Mouse (Mus musculus) gastrocnemius, postnatal 36 days (tissue): ENCODE data around the gene Olfr239. TPM values are rescaled to one million over a fixed set of nuclear protein-coding genes. Genes with fewer than 3 reads are reported as not detected.
"Not testable (repeated sequence)": the region's sequence is repeated elsewhere in the genome, so short reads cannot be mapped to it uniquely, and the experiment has no call there.

Source experiments
- DNase-seq, 2 experiments: peaks; one replicate each; pipeline ENCODE4 v3.0.0; 2022
- intact Hi-C: fragments of 180-260 bp; cut with DNase I; formaldehyde crosslinking; loops from one replicate; pipeline ENCODE4 v1.15.1; 2025
- long read RNA-seq, 2 experiments: library from polyadenylated mRNA; stranded (forward); transcript quantifications; one replicate each; pipeline ENCODE4 v2.0.0; 2021
- total RNA-seq, 2 experiments: library from RNA; stranded (reverse); gene quantifications; 2 replicates each; pipeline ENCODE4 v1.2.3; 2021

The Olfr239 gene
- not detected for total RNA-seq
- long read RNA-seq, experiment 1: 0 reads
- long read RNA-seq, experiment 2: 0 reads

DNA sequence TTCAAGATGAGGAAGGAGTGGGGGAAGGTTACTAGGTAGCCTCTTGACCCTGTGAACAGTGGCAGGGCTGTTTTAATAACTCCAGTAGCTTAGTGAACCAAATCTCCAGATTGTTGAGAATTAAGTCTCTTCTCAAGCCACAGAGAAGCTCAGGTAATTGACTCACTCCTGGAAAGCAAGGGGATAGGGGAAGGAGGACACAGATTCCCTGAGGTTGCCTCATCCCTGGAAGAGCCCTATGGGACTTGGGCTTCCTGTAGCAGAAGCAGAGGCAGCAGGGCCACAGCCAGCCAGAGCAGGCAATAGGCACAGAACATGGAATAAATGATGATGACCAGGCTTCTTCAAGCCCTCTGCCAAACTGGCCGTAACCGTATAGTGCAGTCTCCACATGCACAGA, at the start of gene Olfr239:
TSS of gene Olfr239 (plus strand) at position 301 of the 400 bp plus-strand sequence.
- DNase-seq, intact Hi-C loops: not testable (repeated sequence)

DNA sequence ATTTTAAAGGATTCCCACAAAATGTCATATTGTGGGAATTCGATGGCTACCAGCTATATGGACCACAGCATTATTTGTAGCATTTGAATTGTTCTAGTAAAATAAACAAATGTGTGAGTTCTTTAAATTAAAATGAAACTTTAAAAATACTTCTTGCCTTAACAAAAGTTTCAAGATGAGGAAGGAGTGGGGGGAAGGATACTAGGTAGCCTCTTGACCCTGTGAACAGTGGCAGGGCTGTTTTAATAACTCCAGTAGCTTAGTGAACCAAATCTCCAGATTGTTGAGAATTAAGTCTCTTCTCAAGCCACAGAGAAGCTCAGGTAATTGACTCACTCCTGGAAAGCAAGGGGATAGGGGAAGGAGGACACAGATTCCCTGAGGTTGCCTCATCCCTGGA, 23.0 kb upstream of the Olfr239 start, which contains the start of gene Olfr55:
TSS of gene Olfr55 (plus strand) at position 301 of the 400 bp plus-strand sequence.
- DNase-seq, intact Hi-C loops: not testable (repeated sequence)

DNA sequence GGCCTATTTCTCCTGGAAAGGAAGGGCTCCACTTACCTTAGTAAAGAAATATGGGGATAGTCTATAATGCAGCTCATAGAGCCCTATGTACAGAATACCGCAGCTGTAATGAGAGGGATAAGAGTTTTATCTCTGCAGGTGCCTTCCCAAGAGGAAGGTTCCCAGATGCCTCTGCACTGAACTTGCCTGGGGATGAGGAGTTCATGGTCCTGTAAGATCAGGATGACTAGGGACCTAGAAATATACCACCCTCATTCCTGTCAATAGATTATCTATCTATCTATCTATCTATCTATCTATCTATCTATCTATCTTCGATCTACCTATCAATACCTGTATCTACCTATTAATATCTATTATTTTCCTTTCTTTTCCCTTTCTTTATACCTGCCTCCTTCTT, 30.5 kb downstream of the Olfr239 start, which contains the start of gene Olfr1564:
TSS of gene Olfr1564 (minus strand) at position 101 of the 400 bp plus-strand sequence.
- no peak for DNase-seq
- intact Hi-C loops: no loop called here

DNA sequence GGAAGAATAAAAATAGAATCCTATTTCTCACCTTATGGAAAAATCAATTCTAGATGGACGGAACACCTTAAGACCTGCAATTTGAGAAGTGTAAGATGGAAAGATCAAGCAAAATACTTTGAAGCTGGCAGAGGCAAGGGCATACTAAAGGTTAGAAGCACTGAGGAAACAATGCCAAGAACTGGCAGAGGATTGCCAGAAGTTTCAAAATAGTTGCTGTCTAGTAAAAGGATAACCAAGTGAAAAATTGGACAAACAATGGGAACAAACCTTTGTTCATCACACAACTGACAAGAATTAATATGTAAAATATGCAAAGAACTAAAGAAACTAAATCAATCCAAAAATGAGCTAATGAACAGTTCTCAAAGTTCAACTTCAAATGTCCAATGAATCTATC, 45.5 kb downstream of the Olfr239 start:
- intact Hi-C loops: not testable (repeated sequence)

More for the DNA sequence above, 45.5 kb downstream of the Olfr239 start:
- DNase-seq: not testable (repeated sequence)

Other genes starting within 250 kb of the Olfr239 start
- gene Cyp4f13, start 243.9 kb upstream of the Olfr239 start, total RNA-seq: 10 to 100 TPM in 1 of 2 experiments, 1 to 10 TPM in 1; 8.6 to 10.8 TPM
- gene Zfp472, start 225.5 kb upstream of the Olfr239 start, total RNA-seq: 1 to 10 TPM; 1.3 to 1.5 TPM
- 1 to 10 TPM; 3.1 to 5.4 TPM for gene Zfp952, start 198.2 kb upstream of the Olfr239 start, total RNA-seq
- gene Zfp763, start 157.9 kb upstream of the Olfr239 start, total RNA-seq: 1 to 10 TPM; 1.5 to 2.4 TPM
- gene 4921501E09Rik, start 123.2 kb upstream of the Olfr239 start, total RNA-seq: not detected
- gene Zfp563, start 102.0 kb upstream of the Olfr239 start, total RNA-seq: 1 to 10 TPM; 3.1 to 4.8 TPM
- under 1 TPM; 0.07 to 0.20 TPM for gene Morc2b, start 51.6 kb upstream of the Olfr239 start, total RNA-seq
- gene Olfr55, start 22.9 kb upstream of the Olfr239 start, total RNA-seq: not detected
- gene Olfr1564, start 30.4 kb downstream of the Olfr239 start, total RNA-seq: under 1 TPM; 0.15 to 0.23 TPM
- gene Zfp955a, start 63.8 kb downstream of the Olfr239 start, total RNA-seq: 1 to 10 TPM; 3.0 to 5.4 TPM
- not detected for gene Olfr63, start 73.4 kb downstream of the Olfr239 start, total RNA-seq
- 10 to 100 TPM in 1 of 2 experiments, 1 to 10 TPM in 1; 8.2 to 10.3 TPM for gene Zfp955b, start 98.2 kb downstream of the Olfr239 start, total RNA-seq
- 1 to 10 TPM; 2.6 to 2.7 TPM for gene Zfp81, start 167.6 kb downstream of the Olfr239 start, total RNA-seq
- gene Zfp101, start 203.3 kb downstream of the Olfr239 start, total RNA-seq: 1 to 10 TPM; 2.7 to 3.4 TPM
- gene Actl9, start 241.6 kb downstream of the Olfr239 start, total RNA-seq: not detected